Mouse (Mus musculus) cortical plate, adult 2 months (tissue): ENCODE measurements around the gene Nfib.

Experiments used
- CTCF ChIP-seq: fragments of 200-500 bp; IDR thresholded peaks from 2 replicates; pipeline ENCODE4 v1.5.1; 2011; ENCODE audit warnings: mild to moderate bottlenecking, control low read depth, low read length; ENCODE audit not compliant: insufficient read depth; ENCODE audit errors: extremely low read depth
- POLR2A ChIP-seq: fragments of 200-500 bp; IDR thresholded peaks from 2 replicates; pipeline ENCODE4 v1.6.1; 2011; ENCODE audit warnings: mild to moderate bottlenecking, low read length, control low read depth; ENCODE audit not compliant: insufficient read depth; ENCODE audit errors: extremely low read depth

- TF ChIP-seq POLR2A (no peak), CTCF (no peak)
Measured at GRCm38 (mm10) chr4:82298606-82299005, 406.9 kb downstream of the Nfib start.
